Mouse (Mus musculus) spleen, adult 2 months (tissue): ENCODE measurements around the gene Spib.

Experiments
- CTCF ChIP-seq: fragments of 200-500 bp; IDR thresholded peaks from 2 replicates; pipeline ENCODE4 v1.5.1; 2011; ENCODE audit warnings: mild to moderate bottlenecking, inconsistent platforms; ENCODE audit not compliant: insufficient read depth, insufficient read length, insufficient replicate concordance; ENCODE audit errors: extremely low read depth
- POLR2A ChIP-seq: fragments of 200-500 bp; IDR thresholded peaks from 2 replicates; pipeline ENCODE4 v1.6.1; 2011; ENCODE audit warnings: low read depth, low read length, inconsistent platforms

- TF ChIP-seq CTCF, result no peak
- TF ChIP-seq POLR2A, result no peak
Observed at GRCm38 (mm10) chr7:44576333-44576844, 44.5 kb upstream of the Spib start.
